Mouse (Mus musculus) small intestine, adult 2 months (tissue): ENCODE measurements around the gene Aff2. TPM values are rescaled to one million over a fixed set of nuclear protein-coding genes. Genes with fewer than 3 reads are reported as not detected.

Source experiments
- H3K27ac ChIP-seq: fragments of 200-500 bp; 2 replicates; pipeline ENCODE4 v1.5.1; 2012; ENCODE audit warnings: low read depth, low read length, control low read depth, inconsistent platforms; ENCODE audit not compliant: insufficient read depth
- H3K27me3 ChIP-seq: fragments of 200-500 bp; 2 replicates; pipeline ENCODE4 v1.6.1; 2012; ENCODE audit warnings: mild to moderate bottlenecking, moderate library complexity, low read length, inconsistent platforms; ENCODE audit not compliant: control insufficient read depth, insufficient read depth
- H3K36me3 ChIP-seq: fragments of 200-500 bp; 2 replicates; pipeline ENCODE4 v1.6.1; 2012; ENCODE audit warnings: mild to moderate bottlenecking, low read length, control low read depth, inconsistent platforms; ENCODE audit not compliant: control insufficient read depth, insufficient read depth
- H3K4me1 ChIP-seq: fragments of 200-500 bp; 2 replicates; pipeline ENCODE4 v1.6.1; 2012; ENCODE audit warnings: low read length, inconsistent platforms, mixed read lengths; ENCODE audit not compliant: control insufficient read depth, insufficient read depth, insufficient read length
- H3K4me3 ChIP-seq: fragments of 200-500 bp; 2 replicates; pipeline ENCODE4 v1.5.1; 2012; ENCODE audit warnings: low read depth, mild to moderate bottlenecking, control low read depth, inconsistent platforms, low read length, moderate library complexity
- CTCF ChIP-seq: fragments of 200-500 bp; IDR thresholded peaks from 2 replicates; pipeline ENCODE4 v1.5.1; 2012; ENCODE audit warnings: low read depth, mild to moderate bottlenecking, control low read depth, inconsistent platforms, low read length, moderate library complexity, mixed read lengths; ENCODE audit not compliant: insufficient replicate concordance, insufficient read length; ENCODE audit errors: extremely low read depth
- POLR2A ChIP-seq: fragments of 200-500 bp; IDR thresholded peaks from 2 replicates; pipeline ENCODE4 v1.6.1; 2012; ENCODE audit warnings: low read depth, mild to moderate bottlenecking, control low read depth, inconsistent platforms, low read length, moderate library complexity
- WGBS: fragments of 180-500 bp; shearing (Covaris S2); methylation state at CpG from one replicate; pipeline ENCODE4 v1.1.7; 2018; 5-methylcytosine and 5-hydroxymethylcytosine counted together
- polyA plus RNA-seq: library from polyadenylated mRNA; depleted of rRNA; stranded (reverse); fragments of >200 nt; gene quantifications from 2 replicates; pipeline ENCODE4 v1.2.3, GENCODE M21; 2012

Aff2 gene
- polyA plus RNA-seq, 1 experiment, result 0.11 TPM

DNA sequence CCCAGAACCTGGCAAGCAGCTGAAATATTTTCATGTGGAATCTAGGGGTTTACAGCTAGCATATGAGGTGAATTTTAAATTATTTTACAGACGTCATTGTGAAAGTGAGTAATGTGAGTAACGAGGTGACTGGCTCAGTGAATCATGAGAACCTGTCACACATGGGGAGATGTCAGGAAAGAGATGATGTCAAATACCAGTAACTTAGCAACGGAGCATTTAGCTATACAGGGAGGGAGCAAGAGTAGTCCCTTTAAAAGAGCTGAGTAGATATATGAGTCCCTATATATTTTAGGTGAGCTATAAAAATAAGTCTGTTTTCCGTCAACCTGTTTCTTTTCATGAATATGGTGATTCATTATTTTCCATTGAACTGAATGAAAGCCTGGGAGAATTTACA lies 338.7 kb downstream of the Aff2 start:
- Histone ChIP-seq H3K4me1 (no peaks in the 10 kb centered on the region), H3K27ac (no peak overlapping the region), H3K36me3 (no peaks in the 10 kb centered on the region), H3K4me3 (no peak overlapping the region), H3K27me3 (no peaks in the 10 kb centered on the region)
- 72% methylated on average over 4 of the region's 4 CpGs for WGBS
- TF ChIP-seq POLR2A (no peak), CTCF (no peak)

DNA sequence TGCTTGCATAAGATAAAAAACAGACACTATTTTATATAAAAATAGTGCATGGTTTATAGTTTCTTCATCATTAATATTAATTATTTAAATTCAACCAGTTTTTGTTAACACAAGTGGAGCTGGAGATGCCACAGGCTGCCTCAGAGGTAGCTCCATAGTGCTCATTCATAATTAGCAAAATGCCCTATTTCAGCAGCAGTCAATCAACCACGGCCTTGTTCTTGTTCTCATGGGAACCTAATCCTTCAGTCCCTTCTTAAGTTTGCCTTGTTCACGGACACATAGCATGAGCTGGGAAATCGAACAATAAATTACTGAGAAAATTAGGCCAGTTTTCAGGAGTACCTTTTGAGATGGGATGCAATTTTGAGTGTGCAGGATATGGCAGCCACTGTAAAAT lies 378.9 kb downstream of the Aff2 start:
- no peak overlapping the region for H3K4me3 ChIP-seq
- no peaks in the 10 kb centered on the region for H3K4me1 ChIP-seq
- 62% methylated on average over 3 of the region's 3 CpGs for WGBS
- H3K27ac ChIP-seq, result no peak overlapping the region
- no peaks in the 10 kb centered on the region for H3K36me3 ChIP-seq
- TF ChIP-seq CTCF, result no peak
- no peak for TF ChIP-seq POLR2A
- no peaks in the 10 kb centered on the region for H3K27me3 ChIP-seq

DNA sequence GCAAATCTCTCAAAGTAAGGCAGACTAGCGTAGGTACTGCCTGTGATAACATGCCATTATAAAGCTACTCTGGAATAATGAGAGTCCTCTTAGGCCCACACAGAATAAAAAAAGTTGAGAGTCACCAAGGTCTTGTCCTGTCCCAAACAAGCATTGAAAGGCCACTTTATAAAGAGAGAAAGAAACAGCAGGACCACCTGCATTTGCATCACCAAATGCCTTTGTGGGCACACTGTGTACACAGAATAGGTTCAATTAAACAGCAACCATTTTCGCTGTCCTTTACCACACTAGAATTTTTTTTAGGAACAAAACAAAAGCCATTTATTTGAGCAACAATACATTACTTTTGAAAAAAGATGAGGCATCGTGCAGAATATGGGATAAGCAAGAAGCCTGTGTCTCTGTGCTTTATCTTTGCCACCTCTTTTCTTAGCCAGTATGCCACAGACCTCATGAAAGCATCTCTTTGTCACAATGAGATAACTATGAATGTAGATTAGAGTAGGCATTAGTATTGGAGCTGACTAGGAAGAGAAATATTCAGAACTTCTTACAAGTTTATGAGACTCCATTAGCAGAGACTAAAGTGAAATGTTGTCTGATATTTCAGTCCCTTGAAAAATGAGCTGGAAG lies 385.0 kb downstream of the Aff2 start:
- H3K36me3 ChIP-seq, result no peaks in the 10 kb centered on the region
- no peaks in the 10 kb centered on the region for H3K4me1 ChIP-seq
- H3K27me3 ChIP-seq, result no peaks in the 10 kb centered on the region
- H3K4me3 ChIP-seq, result no peak overlapping the region
- no peak overlapping the region for H3K27ac ChIP-seq
- WGBS, result 70% methylated on average over 3 of the region's 3 CpGs
- no peak for TF ChIP-seq POLR2A
- TF ChIP-seq CTCF, result no peak

DNA sequence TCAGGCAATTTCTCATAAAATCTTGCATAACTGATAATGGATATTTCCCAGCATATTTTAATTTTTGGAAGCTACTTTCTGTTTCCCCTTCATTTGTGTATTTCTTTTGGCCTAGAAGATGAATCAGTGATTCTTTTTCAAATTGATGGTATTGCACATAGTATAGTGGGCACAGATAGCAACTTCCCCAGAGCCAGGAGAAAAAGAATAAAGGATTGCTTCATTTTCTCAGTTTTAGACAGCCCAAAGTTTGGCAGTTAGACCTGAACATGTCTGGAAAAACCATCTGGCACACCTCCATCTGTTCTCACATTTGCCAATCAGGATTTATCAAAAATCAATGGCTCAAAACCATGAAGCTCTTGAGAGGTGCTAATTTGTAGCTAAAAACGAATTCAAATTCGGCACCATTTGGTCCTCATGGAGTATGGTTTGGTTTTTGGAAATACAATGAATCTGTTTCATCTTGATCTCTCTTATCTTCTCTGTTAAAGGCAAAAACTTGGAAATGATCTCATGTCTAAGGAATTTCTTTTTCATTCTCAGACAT lies 441.9 kb downstream of the Aff2 start:
- Histone ChIP-seq H3K27ac (no peak overlapping the region), H3K27me3 (no peaks in the 10 kb centered on the region), H3K4me1 (no peaks in the 10 kb centered on the region), H3K4me3 (no peak overlapping the region), H3K36me3 (no peaks in the 10 kb centered on the region)
- 71% methylated on average over 2 of the region's 2 CpGs for WGBS
- no peak for TF ChIP-seq CTCF
- no peak for TF ChIP-seq POLR2A

DNA sequence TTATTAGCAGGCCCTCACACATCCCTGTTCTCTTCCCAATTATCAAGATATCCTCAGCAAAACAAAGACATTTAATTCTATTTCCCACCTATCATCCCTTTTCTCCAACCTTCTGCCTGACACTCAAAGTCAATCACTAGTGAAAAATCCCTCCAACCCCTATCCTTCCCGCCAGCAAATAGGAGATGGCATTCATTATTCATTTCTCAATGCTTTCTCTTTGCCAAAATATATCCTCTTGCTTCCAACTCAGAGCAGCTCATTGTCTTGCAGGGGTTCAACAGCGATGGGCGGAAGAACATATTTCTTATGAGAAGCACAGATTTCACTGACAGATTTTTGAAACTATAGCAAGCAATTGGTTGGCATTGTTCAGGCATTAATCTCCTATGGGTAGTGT lies 442.4 kb downstream of the Aff2 start:
- Histone ChIP-seq H3K4me1 (no peaks in the 10 kb centered on the region), H3K27me3 (no peaks in the 10 kb centered on the region), H3K27ac (no peak overlapping the region), H3K36me3 (no peaks in the 10 kb centered on the region), H3K4me3 (no peak overlapping the region)
- WGBS, result 86% methylated on average over 3 of the region's 3 CpGs
- TF ChIP-seq POLR2A, result no peak
- TF ChIP-seq CTCF, result no peak

DNA sequence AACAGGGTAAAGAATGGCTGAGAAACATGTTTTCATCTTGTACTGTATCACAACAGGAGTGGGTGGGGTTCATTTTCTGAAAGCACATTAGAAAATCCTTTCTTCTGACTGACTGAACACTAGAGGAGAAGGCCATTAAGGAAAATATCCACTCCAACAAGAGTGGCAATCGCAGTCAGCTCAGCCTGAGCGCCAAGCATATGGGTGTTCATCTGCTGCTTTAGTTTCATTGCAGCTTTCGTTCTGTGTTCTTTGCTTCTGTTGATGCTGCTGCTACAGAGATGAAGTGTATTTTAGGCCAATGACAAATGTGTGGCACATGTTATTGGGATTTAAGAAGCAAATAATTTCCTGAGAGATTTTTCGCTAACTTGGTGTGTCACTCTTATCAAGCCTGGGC lies 451.7 kb downstream of the Aff2 start:
- 84% methylated on average over 4 of the region's 4 CpGs for WGBS
- Histone ChIP-seq H3K36me3 (no peaks in the 10 kb centered on the region), H3K27me3 (no peaks in the 10 kb centered on the region), H3K4me1 (no peaks in the 10 kb centered on the region), H3K27ac (no peak overlapping the region), H3K4me3 (no peak overlapping the region)
- TF ChIP-seq POLR2A, result no peak
- no peak for TF ChIP-seq CTCF

DNA sequence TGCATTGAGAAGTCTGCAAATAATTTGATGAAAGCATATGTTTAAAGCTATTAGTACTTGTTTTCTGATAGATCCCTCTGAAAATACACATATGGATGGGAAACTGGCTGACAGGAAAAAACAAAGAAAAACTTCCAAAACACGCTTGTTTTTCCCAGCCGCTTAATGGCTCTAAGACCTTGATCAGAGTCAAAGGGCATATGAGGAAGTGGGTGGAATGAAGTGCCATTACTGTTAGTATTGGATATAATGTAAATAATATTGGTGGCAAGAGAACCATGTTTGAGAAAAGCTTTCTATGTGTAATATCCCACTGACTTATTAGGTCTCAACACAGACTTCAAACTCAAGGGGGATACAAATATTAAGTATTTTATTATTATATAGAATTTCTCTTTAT lies 455.0 kb downstream of the Aff2 start:
- 79% methylated on average over 2 of the region's 2 CpGs for WGBS
- Histone ChIP-seq H3K27ac (no peak overlapping the region), H3K36me3 (no peaks in the 10 kb centered on the region), H3K4me1 (no peaks in the 10 kb centered on the region), H3K4me3 (no peak overlapping the region), H3K27me3 (no peaks in the 10 kb centered on the region)
- TF ChIP-seq POLR2A, result no peak
- no peak for TF ChIP-seq CTCF
